Mouse (Mus musculus) urinary bladder, adult 18-20 months (tissue): ENCODE results near the gene Igfn1.
A peak's percentile ranks its signal among the peaks of the same experiment; 100 is the strongest.

Source experiments
- DNase-seq, 2 experiments: peaks; one replicate each; pipeline ENCODE4 v3.0.0; 2022; ENCODE audit warnings: low spot score in 2 of 2, mixed read lengths in 2 of 2

Igfn1 gene

GRCm38 (mm10) chr1:136006292-136006748 lies at the start of gene Igfn1:
TSS of gene Igfn1 (minus strand) at chr1:136006342.
- DNase-seq: no peak

GRCm38 (mm10) chr1:136055771-136056170 lies 49.6 kb upstream of the Igfn1 start:
- DNase-seq: no peak

- DNase-seq: no peak
Measured at GRCm38 (mm10) chr1:136052547-136052946, 46.4 kb upstream of the Igfn1 start, which contains the start of gene Cacna1s. TSS of gene Cacna1s (plus strand) at chr1:136052750.

- DNase-seq: peak; percentile 27 to 52
Measured at GRCm38 (mm10) chr1:136051465-136051864, 45.3 kb upstream of the Igfn1 start.

GRCm38 (mm10) chr1:136051013-136051315 lies 44.8 kb upstream of the Igfn1 start:
- DNase-seq: peak in 1 of 2 experiments; percentile 30

GRCm38 (mm10) chr1:136050312-136051012 lies 44.3 kb upstream of the Igfn1 start, which contains the start of gene Ascl5:
TSS of gene Ascl5 (plus strand) at chr1:136050804.
- peak in 1 of 2 experiments; percentile 9 for DNase-seq

- no peak for DNase-seq
Measured at GRCm38 (mm10) chr1:136047894-136048293, 41.8 kb upstream of the Igfn1 start.

- DNase-seq: no peak
Measured at GRCm38 (mm10) chr1:136047432-136047831, 41.3 kb upstream of the Igfn1 start.

- peak in 1 of 2 experiments; percentile 56 for DNase-seq
Measured at GRCm38 (mm10) chr1:136045774-136046173, 39.6 kb upstream of the Igfn1 start.

- DNase-seq: no peak
Measured at GRCm38 (mm10) chr1:136040874-136041273, 34.7 kb upstream of the Igfn1 start.

- no peak for DNase-seq
Measured at GRCm38 (mm10) chr1:136040452-136040851, 34.3 kb upstream of the Igfn1 start.

- no peak for DNase-seq
Measured at GRCm38 (mm10) chr1:136038746-136039538, 32.8 kb upstream of the Igfn1 start.

- DNase-seq: no peak
Measured at GRCm38 (mm10) chr1:136032961-136033360, 26.8 kb upstream of the Igfn1 start.

- DNase-seq: no peak
Measured at GRCm38 (mm10) chr1:136031697-136032096, 25.6 kb upstream of the Igfn1 start.

GRCm38 (mm10) chr1:136030201-136030600 lies 24.1 kb upstream of the Igfn1 start:
- no peak for DNase-seq

- DNase-seq: peak in 1 of 2 experiments; percentile 36
Measured at GRCm38 (mm10) chr1:136018390-136019189, 12.4 kb upstream of the Igfn1 start.

- DNase-seq: peak; percentile 85 to 87
Measured at GRCm38 (mm10) chr1:136017907-136018313, 11.8 kb upstream of the Igfn1 start.

- DNase-seq: no peak
Measured at GRCm38 (mm10) chr1:136017307-136017706, 11.2 kb upstream of the Igfn1 start.

GRCm38 (mm10) chr1:136014796-136015502 lies 8.8 kb upstream of the Igfn1 start:
- DNase-seq: no peak

- DNase-seq: no peak
Measured at GRCm38 (mm10) chr1:136013513-136013912, 7.4 kb upstream of the Igfn1 start.

GRCm38 (mm10) chr1:136010247-136010646 lies 4.1 kb upstream of the Igfn1 start:
- DNase-seq: no peak
